Mouse (Mus musculus) myocyte (in vitro differentiated cells): ENCODE data around the gene Tmem33.

Experiments
- CEBPB ChIP-seq: IDR thresholded peaks from 2 replicates; pipeline ENCODE4 v1.6.1; 2011; ENCODE audit warnings: mild to moderate bottlenecking, moderate library complexity; ENCODE audit not compliant: poor library complexity, insufficient read depth, severe bottlenecking
- E2F4 ChIP-seq: IDR thresholded peaks from one replicate; pipeline ENCODE4 v1.6.1; 2011; ENCODE audit warnings: mild to moderate bottlenecking, control low read depth, moderate library complexity; ENCODE audit not compliant: insufficient read depth
- MAX ChIP-seq: IDR thresholded peaks from one replicate; pipeline ENCODE4 v1.6.1; 2011; ENCODE audit warnings: low read depth, mild to moderate bottlenecking, control low read depth
- MYOD1 ChIP-seq, 3 experiments: IDR thresholded peaks; one replicate each; pipeline ENCODE4 v1.6.1; 2011; ENCODE audit warnings: control low read depth in 2 of 3, low read depth in 2 of 3, mild to moderate bottlenecking in 2 of 3, moderate library complexity in 1 of 3; ENCODE audit not compliant: insufficient read length in 2 of 3, control insufficient read depth in 1 of 3
- MYOG ChIP-seq, 3 experiments: IDR thresholded peaks; one replicate each; pipeline ENCODE4 v1.6.1; 2011; ENCODE audit warnings: control low read depth in 2 of 3, low read depth in 2 of 3, mild to moderate bottlenecking in 2 of 3; ENCODE audit not compliant: insufficient read length in 2 of 3, control insufficient read depth in 1 of 3, insufficient read depth in 1 of 3
- POLR2A ChIP-seq: IDR thresholded peaks from one replicate; pipeline ENCODE4 v1.6.1; 2011; ENCODE audit warnings: low read depth, mild to moderate bottlenecking, control low read depth, moderate library complexity; ENCODE audit not compliant: insufficient read length
- POLR2AphosphoS2 ChIP-seq: IDR thresholded peaks from one replicate; pipeline ENCODE4 v1.6.1; 2011; ENCODE audit warnings: low read depth, control low read depth; ENCODE audit not compliant: insufficient read length
- TCF12 ChIP-seq: IDR thresholded peaks from one replicate; pipeline ENCODE4 v1.6.1; 2011; ENCODE audit warnings: mild to moderate bottlenecking, control low read depth; ENCODE audit not compliant: poor library complexity, insufficient read depth, severe bottlenecking
- USF1 ChIP-seq: IDR thresholded peaks from one replicate; pipeline ENCODE4 v1.6.1; 2011; ENCODE audit warnings: low read depth, mild to moderate bottlenecking, control low read depth, moderate library complexity

- TF ChIP-seq POLR2A (no peak), MYOG (IDR thresholded peaks at IDR 0.05; ENCODE audit: control insufficient read depth in 1 of 3, insufficient read depth in 1 of 3, insufficient read length in 2 of 3, low read depth in 2 of 3) (no peak), USF1 (no peak), MYOD1 (IDR thresholded peaks at IDR 0.05; ENCODE audit: control insufficient read depth in 1 of 3, insufficient read length in 2 of 3, low read depth in 2 of 3) (no peak), MAX (no peak), E2F4 (no peak), POLR2AphosphoS2 (no peak), CEBPB (no peak), TCF12 (no peak)
Observed at GRCm38 (mm10) chr5:67227261-67227660, 33.1 kb upstream of the Tmem33 start.
